Mouse (Mus musculus) liver, adult 2 months (tissue): ENCODE measurements around the gene Tyw1.

Source experiments
- CTCF ChIP-seq: fragments of 200-500 bp; IDR thresholded peaks from 2 replicates; pipeline ENCODE4 v1.5.1; 2011; ENCODE audit warnings: low read depth, low read length, control low read depth
- POLR2A ChIP-seq: fragments of 200-500 bp; IDR thresholded peaks from 2 replicates; pipeline ENCODE4 v1.6.1; 2011; ENCODE audit warnings: low read length, control low read depth; ENCODE audit not compliant: insufficient read depth; ENCODE audit errors: extremely low read depth

DNA sequence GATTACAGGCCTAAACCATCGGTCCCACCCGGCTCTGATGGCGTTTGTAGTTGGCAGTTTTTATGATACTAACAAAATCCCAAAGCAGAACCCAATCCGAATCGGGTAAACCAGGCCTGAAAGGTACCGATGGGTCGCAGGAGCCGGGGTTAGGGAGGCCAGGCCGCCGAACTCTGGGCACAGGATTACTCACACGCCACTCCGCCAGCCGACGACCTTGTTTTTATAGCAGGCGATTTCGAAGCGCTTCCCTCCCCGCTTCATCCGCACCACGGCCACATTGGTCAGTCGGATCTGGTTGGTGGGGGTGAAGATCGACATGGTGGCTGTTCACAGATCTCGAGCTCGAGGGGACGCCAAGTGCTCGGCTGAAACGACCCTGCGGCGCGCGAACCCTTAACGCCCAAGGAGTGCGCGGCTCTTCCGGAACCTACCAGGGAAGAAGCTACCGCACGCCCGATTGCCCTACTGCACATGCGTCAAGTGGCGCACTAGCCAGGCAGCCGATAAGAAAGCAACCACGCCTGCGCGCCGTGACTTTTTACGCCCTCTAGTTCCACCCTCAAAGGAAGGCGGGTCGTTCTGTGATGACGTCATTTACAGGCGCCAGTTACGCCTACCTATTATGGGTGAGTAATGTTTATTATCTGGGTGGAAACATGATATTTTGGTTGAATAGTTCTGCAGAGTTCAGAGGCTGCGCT lies at the start of gene Tyw1, which contains the start of gene Sbds:
- peak; percentile 93 for TF ChIP-seq POLR2A
- no peak for TF ChIP-seq CTCF
